Mouse (Mus musculus) cerebellum, adult 2 months (tissue): ENCODE measurements at regions not wholly inside any gene's neighbourhood (a gene's known extent, or its start where the extent isn't known, plus 50 kb on each side); places are given as distances from the start of the nearest gene placed in this dataset.

Source experiments
- CTCF ChIP-seq: fragments of 200-500 bp; IDR thresholded peaks from 2 replicates; pipeline ENCODE4 v1.5.1; 2011; ENCODE audit warnings: low read depth, mild to moderate bottlenecking, control low read depth, low read length, moderate library complexity, borderline replicate concordance; ENCODE audit not compliant: insufficient read depth
- POLR2A ChIP-seq: fragments of 200-500 bp; IDR thresholded peaks from 2 replicates; pipeline ENCODE4 v1.6.1; 2011; ENCODE audit warnings: low read length, control low read depth, borderline replicate concordance; ENCODE audit not compliant: insufficient read depth

- TF ChIP-seq POLR2A (no peak), CTCF (no peak)
Observed at GRCm38 (mm10) chr10:21678372-21678771, 85.4 kb downstream of the 1700020N01Rik start.
